Mouse (Mus musculus) heart, postnatal 0 days (tissue): Measurements from ENCODE around the gene Pxdn.

Experiments used
- CTCF ChIP-seq: IDR thresholded peaks from 2 replicates; pipeline ENCODE4 v1.5.1; 2016; ENCODE audit warnings: antibody characterized with exemption, control low read depth, low read depth
- EP300 ChIP-seq: IDR thresholded peaks from 2 replicates; pipeline ENCODE4 v1.6.1; 2016; ENCODE audit warnings: antibody characterized with exemption, low read depth

- TF ChIP-seq EP300 (no peak), CTCF (no peak)
Observed at GRCm38 (mm10) chr12:29945182-29945743, 7.9 kb downstream of the Pxdn start.
